In genomic region chr11:94930151-94930550, GRCm38 (mm10) we compare ENCODE assay signal across 16 mouse cellular contexts. TPM values are rescaled to one million over a fixed set of nuclear protein-coding genes. Genes with fewer than 3 reads are reported as not detected.
A peak's percentile ranks its signal among the peaks of the same experiment; 100 is the strongest.
DNase-seq lines count a peak whose midpoint lies in the region; ATAC-seq lines count a peak whose summit lies in the region.
"Had no signal": no experiment of that assay in that cellular context is flagged by ENCODE, and none has a peak within 500 bp of the region (broad histone marks: within the 10 kb centered on the region; RNA-seq: fewer than 3 reads in every experiment).

No protein-coding gene starts in this region.

- peak overlapping the region; percentile 85; the same call in 1 of the 2 replicates for H3K27ac ChIP-seq in heart, embryonic 12.5 days (ENCODE audit: poor library complexity, severe bottlenecking)
- H3K27ac ChIP-seq in neural tube, embryonic 11.5 days (ENCODE audit: low read depth, low read length), result 0 out of 2 replicates have a peak overlapping the region, but pooled peaks have one; percentile 34
- H3K27ac ChIP-seq in limb, embryonic 12.5 days, result peak overlapping the region; percentile 94
- H3K27ac ChIP-seq: left cerebral cortex, adult 2 months; liver, embryonic 15.5 days had no signal

- ATAC-seq in heart, embryonic 12.5 days (ENCODE audit: insufficient number of reproducible peaks, low FRiP score), result no peak
- ATAC-seq in neural tube, embryonic 11.5 days (ENCODE audit: insufficient read depth, low FRiP score, low TSS enrichment), result no peak
- ATAC-seq in limb, embryonic 12.5 days (ENCODE audit: insufficient number of reproducible peaks, insufficient read depth, low FRiP score, low TSS enrichment, low read depth), result no peak

- H3K4me2 ChIP-seq in heart, embryonic 12.5 days, result no peak overlapping the region
- no peak overlapping the region for H3K4me2 ChIP-seq in neural tube, embryonic 11.5 days (ENCODE audit: low read depth)
- H3K4me2 ChIP-seq in limb, embryonic 12.5 days, result no peak overlapping the region
- H3K4me2 ChIP-seq: liver, embryonic 15.5 days; midbrain, embryonic 11.5 days had no signal

- whole genome bisulfite sequencing in heart, embryonic 12.5 days, result 35% methylated on average over 4 of the region's 4 CpGs
- whole genome bisulfite sequencing in neural tube, embryonic 11.5 days, result 46% methylated on average over 4 of the region's 4 CpGs
- WGBS in limb, embryonic 12.5 days, result 17% methylated on average over 4 of the region's 4 CpGs

- no peaks in the 10 kb centered on the region for H3K36me3 ChIP-seq in heart, embryonic 12.5 days
- H3K36me3 ChIP-seq in neural tube, embryonic 11.5 days (ENCODE audit: control insufficient read depth, insufficient read depth, low read length), result no peaks in the 10 kb centered on the region
- no peaks in the 10 kb centered on the region for H3K36me3 ChIP-seq in limb, embryonic 12.5 days
- H3K36me3 ChIP-seq: liver, embryonic 15.5 days had no signal

- H3K4me1 ChIP-seq in heart, embryonic 12.5 days (replicated peaks), result peaks cover 53% of the 10 kb centered on the region
- H3K4me1 ChIP-seq in neural tube, embryonic 11.5 days (ENCODE audit: control insufficient read depth, insufficient read depth, low read length), result peaks cover 12% of the 10 kb centered on the region
- H3K4me1 ChIP-seq in limb, embryonic 12.5 days (replicated peaks), result peaks cover 69% of the 10 kb centered on the region

- H3K4me3 ChIP-seq in heart, embryonic 12.5 days, result no peak overlapping the region
- no peak overlapping the region for H3K4me3 ChIP-seq in neural tube, embryonic 11.5 days (ENCODE audit: low read depth, low read length)
- H3K4me3 ChIP-seq in limb, embryonic 12.5 days (replicated peaks), result no peak overlapping the region
- H3K4me3 ChIP-seq: erythroblast, embryonic 14.5 days; left cerebral cortex, adult 2 months; liver, embryonic 15.5 days had no signal

- no peak overlapping the region for H3K9ac ChIP-seq in heart, embryonic 12.5 days
- H3K9ac ChIP-seq in neural tube, embryonic 11.5 days (ENCODE audit: low read length), result no peak overlapping the region
- H3K9ac ChIP-seq in limb, embryonic 12.5 days (replicated peaks), result no peak overlapping the region
- H3K9ac ChIP-seq: liver, embryonic 15.5 days had no signal

- H3K27me3 ChIP-seq in heart, embryonic 12.5 days (replicated peaks), result peaks cover 27% of the 10 kb centered on the region
- H3K27me3 ChIP-seq in neural tube, embryonic 11.5 days (ENCODE audit: control insufficient read depth, insufficient read depth, low read length), result peaks cover 10% of the 10 kb centered on the region
- peaks cover 6% of the 10 kb centered on the region; the same call in 1 of the 2 replicates for H3K27me3 ChIP-seq in limb, embryonic 12.5 days

- no peak for DNase-seq in heart, adult 8-10 months (ENCODE audit: low spot score)
- no peak for DNase-seq in neural tube, embryonic 11.5 days (ENCODE audit: low spot score)
- no peak for DNase-seq in neural tube, embryonic 10.5 days (ENCODE audit: extremely low spot score, low spot score)
- no peak for DNase-seq in adrenal gland, adult (ENCODE audit: inconsistent age in 2 of 2, low spot score in 1 of 2)
- DNase-seq in spleen, postnatal 10 days (ENCODE audit: low spot score in 2 of 2), result no peak
- DNase-seq: cerebellum, adult 8-10 months; kidney, postnatal 10 days had no signal

- no peaks in the 10 kb centered on the region for H3K9me3 ChIP-seq in heart, embryonic 12.5 days (replicated peaks)
- H3K9me3 ChIP-seq in neural tube, embryonic 11.5 days (ENCODE audit: control insufficient read depth, low read length), result no peaks in the 10 kb centered on the region
- H3K9me3 ChIP-seq in limb, embryonic 12.5 days, result no peaks in the 10 kb centered on the region
- H3K9me3 ChIP-seq: liver, embryonic 15.5 days had no signal

RNA-seq across cellular contexts. Expression of gene Col1a1, which starts 5.9 kb away (rescaled TPM):
- polyA plus RNA-seq in heart, embryonic 12.5 days (2016; fragmentation: Nextera tagmentation; extraction: Ambion mirVana), result 404 and 446 TPM in 2 replicates
- total RNA-seq in heart, adult 8-10 months (2022), result 10 to 100 TPM; 23.3 to 50.4 (median 39.8) TPM
- polyA plus RNA-seq in neural tube, embryonic 11.5 days (2014; fragmentation: Nextera tagmentation; extraction: Ambion mirVana), result 111 and 128 TPM in 2 replicates
- polyA plus RNA-seq in limb, embryonic 12.5 days (2016; fragmentation: Nextera tagmentation; extraction: Ambion mirVana), result 290 and 351 TPM in 2 replicates
- total RNA-seq: hematopoietic stem cell, adult 5-6 weeks had no signal

RNA-seq across cellular contexts. Expression of gene Hils1, which starts 37.2 kb away (rescaled TPM):
- 0.30 TPM in 1 of 2 replicates, not detected in the other for polyA plus RNA-seq in heart, embryonic 12.5 days (2016; fragmentation: Nextera tagmentation; extraction: Ambion mirVana)
- total RNA-seq in heart, adult 8-10 months (2022), result not detected
- polyA plus RNA-seq in neural tube, embryonic 11.5 days (2014; fragmentation: Nextera tagmentation; extraction: Ambion mirVana), result not detected in 2 replicates
- not detected in 2 replicates for polyA plus RNA-seq in limb, embryonic 12.5 days (2016; fragmentation: Nextera tagmentation; extraction: Ambion mirVana)
- total RNA-seq: adrenal gland, postnatal 4 days; hematopoietic stem cell, adult 5-6 weeks; left cerebral cortex, adult 2 months had no signal
- polyA plus RNA-seq: erythroblast, embryonic 14.5 days; liver, embryonic 15.5 days; midbrain, embryonic 11.5 days; neural tube, embryonic 14.5 days had no signal

RNA-seq across cellular contexts. Expression of gene Sgca, which starts 46.0 kb away (rescaled TPM):
- 20.6 and 26.6 TPM in 2 replicates for polyA plus RNA-seq in heart, embryonic 12.5 days (2016; fragmentation: Nextera tagmentation; extraction: Ambion mirVana)
- 100 to 1,000 TPM; 202 to 221 (median 208) TPM for total RNA-seq in heart, adult 8-10 months (2022)
- polyA plus RNA-seq in neural tube, embryonic 11.5 days (2014; fragmentation: Nextera tagmentation; extraction: Ambion mirVana), result 1.9 and 2.2 TPM in 2 replicates
- 2.8 and 3.0 TPM in 2 replicates for polyA plus RNA-seq in limb, embryonic 12.5 days (2016; fragmentation: Nextera tagmentation; extraction: Ambion mirVana)
- total RNA-seq: hematopoietic stem cell, adult 5-6 weeks had no signal
- polyA plus RNA-seq: erythroblast, embryonic 14.5 days; midbrain, embryonic 11.5 days; neural tube, embryonic 14.5 days had no signal

Comparison
In these comparisons a context has a peak if more than half of its experiments do, and no peak if none do; other contexts are left out.
1. H3K27ac ChIP-seq: peak in every context shown above with its lines; median percentile 94 in limb, embryonic 12.5 days; 85 in heart, embryonic 12.5 days; 34 in neural tube, embryonic 11.5 days.